Mouse (Mus musculus) heart, postnatal 0 days (tissue): Measurements from ENCODE around the gene Vmn1r198.
"Not testable (repeated sequence)": the region's sequence is repeated elsewhere in the genome, so short reads cannot be mapped to it uniquely, and the experiment has no call there.

Source experiments
- CTCF ChIP-seq: IDR thresholded peaks from 2 replicates; pipeline ENCODE4 v1.5.1; 2016; ENCODE audit warnings: antibody characterized with exemption, control low read depth, low read depth
- EP300 ChIP-seq: IDR thresholded peaks from 2 replicates; pipeline ENCODE4 v1.6.1; 2016; ENCODE audit warnings: antibody characterized with exemption, low read depth

- TF ChIP-seq CTCF, EP300: not testable (repeated sequence)
These were observed 31.0 kb downstream of the Vmn1r198 start for GRCm38 (mm10) chr13:22381128-22381527.
